Mouse (Mus musculus): ENCODE measurements at regions not wholly inside any gene's neighbourhood (a gene's known extent, or its start where the extent isn't known, plus 50 kb on each side); places are given as distances from the start of the nearest gene placed in this dataset.

- H3K79me2 ChIP-seq (ENCODE audit: control insufficient read depth, insufficient read depth, low read length) = no peaks in the 10 kb centered on the region
- no peak overlapping the region for H3K4me3 ChIP-seq (ENCODE audit: insufficient read depth, low read depth, low read length)
- no peak overlapping the region for H3K9ac ChIP-seq (ENCODE audit: low read depth, low read length)
- no peak for DNase-seq (ENCODE audit: extremely low read depth, low read depth, low spot score)
- no peaks in the 10 kb centered on the region for H3K27me3 ChIP-seq (ENCODE audit: control insufficient read depth, insufficient read depth, low read length)
- TF ChIP-seq CTCF (IDR thresholded peaks at IDR 0.05; ENCODE audit: low read depth, low read length) (no peak), POLR2A (IDR thresholded peaks at IDR 0.05; ENCODE audit: extremely low read depth, insufficient read depth, low read length) (no peak)
- no peak overlapping the region for H3K27ac ChIP-seq (replicated peaks; ENCODE audit: insufficient read depth, low read depth, low read length)
- no peaks in the 10 kb centered on the region for H3K36me3 ChIP-seq (ENCODE audit: control insufficient read depth, insufficient read depth, low read length)
- no peaks in the 10 kb centered on the region for H3K4me1 ChIP-seq (ENCODE audit: control insufficient read depth, insufficient read depth, low read length)
- WGBS = 55% methylated on average over 1 of the region's 1 CpGs
These were observed 103.5 kb downstream of the Ids start for GRCm38 (mm10) chrX:70261360-70261759.

DNA sequence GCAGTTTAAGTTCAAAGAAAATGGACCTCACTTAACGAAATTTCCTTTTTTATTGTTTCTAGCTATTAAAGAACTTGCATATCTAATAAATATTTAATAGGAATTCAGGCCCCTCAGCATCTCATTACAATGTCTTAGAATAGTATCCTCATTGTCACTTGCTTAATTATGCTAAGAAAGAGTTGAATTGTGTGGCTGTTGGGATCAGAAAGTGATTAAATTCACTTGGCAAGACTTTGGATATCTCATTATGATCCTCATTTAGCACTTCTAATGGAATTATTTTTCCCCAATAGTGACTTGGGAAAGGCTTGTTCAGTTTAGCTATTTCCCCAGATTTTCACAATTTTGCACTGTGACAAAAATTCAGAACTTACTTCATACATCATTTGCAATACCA is 148.9 kb downstream of the Ids start:
- no peak overlapping the region for H3K9ac ChIP-seq (ENCODE audit: low read depth, low read length)
- TF ChIP-seq CTCF (IDR thresholded peaks at IDR 0.05; ENCODE audit: low read depth, low read length) = no peak
- H3K79me2 ChIP-seq (ENCODE audit: control insufficient read depth, insufficient read depth, low read length) = no peaks in the 10 kb centered on the region
- H3K27me3 ChIP-seq (ENCODE audit: control insufficient read depth, insufficient read depth, low read length) = no peaks in the 10 kb centered on the region
- no peaks in the 10 kb centered on the region for H3K36me3 ChIP-seq (ENCODE audit: control insufficient read depth, insufficient read depth, low read length)
- H3K4me1 ChIP-seq (ENCODE audit: control insufficient read depth, insufficient read depth, low read length) = no peaks in the 10 kb centered on the region
- 83% methylated on average over 1 of the region's 1 CpGs for WGBS
- no peak for DNase-seq (ENCODE audit: extremely low read depth, low read depth, low spot score)
- H3K27ac ChIP-seq (replicated peaks; ENCODE audit: insufficient read depth, low read depth, low read length) = no peak overlapping the region
- H3K4me3 ChIP-seq (ENCODE audit: insufficient read depth, low read depth, low read length) = no peak overlapping the region

DNA sequence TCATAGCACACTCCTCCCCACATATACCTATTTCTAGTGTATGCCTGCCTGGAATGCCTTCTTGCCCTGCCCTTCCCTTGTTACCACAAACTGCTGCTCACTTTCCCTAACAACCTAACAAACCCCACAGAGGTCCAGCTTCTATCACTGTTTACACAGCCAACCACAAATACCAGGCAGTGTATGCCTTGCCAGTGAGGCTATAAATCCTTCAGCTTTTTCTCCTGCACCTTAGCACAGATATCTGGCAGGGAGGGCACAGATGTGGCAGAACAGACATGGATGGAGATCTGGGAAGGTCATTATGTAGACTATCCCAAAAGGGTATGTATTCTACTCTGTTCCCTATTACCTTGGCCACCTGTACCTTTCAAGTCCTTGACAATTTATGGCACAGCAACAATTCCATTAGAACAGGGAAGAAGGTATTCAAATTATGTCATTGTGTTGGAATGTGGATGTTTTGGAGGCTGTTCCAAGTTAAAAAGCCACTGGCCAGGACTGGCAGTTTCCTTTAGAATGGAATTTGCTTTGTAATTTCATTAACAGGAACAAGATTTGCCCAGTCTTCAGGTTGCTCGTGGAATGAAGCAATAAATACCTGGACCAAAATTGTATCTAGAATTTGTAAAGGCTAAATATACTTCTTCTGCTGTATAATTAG is 180.3 kb downstream of the Ids start:
- no peak for DNase-seq (ENCODE audit: extremely low read depth, low read depth, low spot score)
- Histone ChIP-seq H3K27ac (replicated peaks; ENCODE audit: insufficient read depth, low read depth, low read length) (no peak overlapping the region), H3K79me2 (ENCODE audit: control insufficient read depth, insufficient read depth, low read length) (no peaks in the 10 kb centered on the region), H3K27me3 (ENCODE audit: control insufficient read depth, insufficient read depth, low read length) (no peaks in the 10 kb centered on the region), H3K9ac (ENCODE audit: low read depth, low read length) (no peak overlapping the region), H3K4me1 (ENCODE audit: control insufficient read depth, insufficient read depth, low read length) (no peaks in the 10 kb centered on the region), H3K4me3 (ENCODE audit: insufficient read depth, low read depth, low read length) (no peak overlapping the region), H3K36me3 (ENCODE audit: control insufficient read depth, insufficient read depth, low read length) (no peaks in the 10 kb centered on the region)
- 71% methylated on average over 1 of the region's 1 CpGs for WGBS
- no peak for TF ChIP-seq POLR2A (IDR thresholded peaks at IDR 0.05; ENCODE audit: extremely low read depth, insufficient read depth, low read length)
- no peak for TF ChIP-seq CTCF (IDR thresholded peaks at IDR 0.05; ENCODE audit: low read depth, low read length)

DNA sequence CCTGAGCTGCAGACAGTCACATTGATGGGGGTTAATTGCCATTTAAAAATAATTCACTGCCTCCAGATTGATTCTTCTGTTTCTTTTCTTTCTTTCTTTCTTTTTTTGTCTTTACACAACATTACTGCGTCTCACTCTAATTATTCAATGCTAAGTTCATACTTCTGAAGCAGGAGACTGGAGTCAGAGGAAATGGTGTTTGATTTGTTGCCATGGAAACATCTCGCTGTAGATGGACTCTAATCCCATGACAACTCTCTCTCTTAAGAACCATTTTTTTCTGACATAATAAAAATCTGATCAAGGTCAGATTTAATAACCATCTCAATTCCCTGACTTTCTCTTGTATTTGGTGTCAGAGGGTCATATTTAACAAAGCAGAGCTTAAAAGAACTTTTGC is 195.1 kb downstream of the Ids start:
- Histone ChIP-seq H3K27me3 (ENCODE audit: control insufficient read depth, insufficient read depth, low read length) (no peaks in the 10 kb centered on the region), H3K27ac (replicated peaks; ENCODE audit: insufficient read depth, low read depth, low read length) (no peak overlapping the region), H3K79me2 (ENCODE audit: control insufficient read depth, insufficient read depth, low read length) (no peaks in the 10 kb centered on the region), H3K36me3 (ENCODE audit: control insufficient read depth, insufficient read depth, low read length) (no peaks in the 10 kb centered on the region), H3K4me1 (ENCODE audit: control insufficient read depth, insufficient read depth, low read length) (no peaks in the 10 kb centered on the region), H3K4me3 (ENCODE audit: insufficient read depth, low read depth, low read length) (no peak overlapping the region), H3K9ac (ENCODE audit: low read depth, low read length) (no peak overlapping the region)
- DNase-seq (ENCODE audit: extremely low read depth, low read depth, low spot score) = no peak
- TF ChIP-seq CTCF (IDR thresholded peaks at IDR 0.05; ENCODE audit: low read depth, low read length) (no peak), POLR2A (IDR thresholded peaks at IDR 0.05; ENCODE audit: extremely low read depth, insufficient read depth, low read length) (no peak)
- WGBS = 64% methylated on average over 2 of the region's 2 CpGs

DNA sequence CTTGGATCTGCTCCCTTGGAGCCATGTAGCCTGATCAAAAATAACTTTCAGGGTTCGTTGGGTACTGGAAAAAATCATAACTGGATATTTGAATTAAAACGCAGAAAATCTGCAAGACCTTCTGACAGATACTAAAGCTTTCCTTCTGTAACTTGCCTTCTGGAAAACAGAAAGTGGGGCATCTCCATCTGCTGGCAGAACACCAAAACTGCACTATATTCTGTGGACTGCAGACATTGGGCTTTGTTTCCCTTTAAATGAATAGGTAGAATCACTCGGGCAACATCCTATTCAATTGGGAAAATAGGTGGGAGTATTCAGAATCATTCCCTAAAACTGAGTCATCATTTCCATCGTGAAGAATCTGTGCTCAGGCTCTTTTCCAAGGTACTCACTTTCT is 203.9 kb downstream of the Ids start:
- Histone ChIP-seq H3K4me3 (ENCODE audit: insufficient read depth, low read depth, low read length) (no peak overlapping the region), H3K36me3 (ENCODE audit: control insufficient read depth, insufficient read depth, low read length) (no peaks in the 10 kb centered on the region), H3K27me3 (ENCODE audit: control insufficient read depth, insufficient read depth, low read length) (no peaks in the 10 kb centered on the region), H3K27ac (replicated peaks; ENCODE audit: insufficient read depth, low read depth, low read length) (no peak overlapping the region), H3K9ac (ENCODE audit: low read depth, low read length) (no peak overlapping the region), H3K4me1 (ENCODE audit: control insufficient read depth, insufficient read depth, low read length) (no peaks in the 10 kb centered on the region), H3K79me2 (ENCODE audit: control insufficient read depth, insufficient read depth, low read length) (no peaks in the 10 kb centered on the region)
- DNase-seq (ENCODE audit: extremely low read depth, low read depth, low spot score) = peak; percentile 1
- WGBS = 9% methylated on average over 4 of the region's 4 CpGs
- TF ChIP-seq POLR2A (IDR thresholded peaks at IDR 0.05; ENCODE audit: extremely low read depth, insufficient read depth, low read length) = no peak
- TF ChIP-seq CTCF (IDR thresholded peaks at IDR 0.05; ENCODE audit: low read depth, low read length) = no peak
